In genomic region chr15:101772080-101772710, GRCm38 (mm10) we compare ENCODE assay signal across 9 mouse cellular contexts. TPM values are rescaled to one million over a fixed set of nuclear protein-coding genes. Genes with fewer than 3 reads are reported as not detected.
A peak's percentile ranks its signal among the peaks of the same experiment; 100 is the strongest.
DNase-seq lines count a peak whose midpoint lies in the region; TF ChIP-seq lines count a peak whose summit lies in the region.
"Had no signal": no experiment of that assay in that cellular context is flagged by ENCODE, and none has a peak within 500 bp of the region (broad histone marks: within the 10 kb centered on the region; RNA-seq: fewer than 3 reads in every experiment).

No protein-coding gene starts in this region.

- no peaks in the 10 kb centered on the region for H3K27me3 ChIP-seq in embryonic facial prominence, embryonic 10.5 days (replicated peaks; ENCODE audit: low read depth, poor library complexity, severe bottlenecking)
- H3K27me3 ChIP-seq: neural tube, embryonic 12.5 days had no signal

- 0 out of 2 replicates have a peak, but pooled peaks have one; percentile 12 for TF ChIP-seq CTCF in lung, adult 2 months (IDR thresholded peaks at IDR 0.05; ENCODE audit: insufficient read depth, low read length)

- peak; percentile 15 to 45 for DNase-seq in adrenal gland, postnatal 36 days
- DNase-seq in adrenal gland, adult 2 months: no peak
- no peak for DNase-seq in lung, adult 2 months
- no peak for DNase-seq in lung, postnatal 25 days (ENCODE audit: low spot score)
- peak; percentile 36 for DNase-seq in embryonic facial prominence, embryonic 10.5 days (ENCODE audit: low spot score)
- DNase-seq in kidney, postnatal 14 days: peak; percentile 10
- DNase-seq in retina, postnatal 1 day: peak; percentile 54
- DNase-seq in cerebellum, postnatal 36 days: no peak

- no peaks in the 10 kb centered on the region for H3K9me3 ChIP-seq in embryonic facial prominence, embryonic 10.5 days
- H3K9me3 ChIP-seq: neural tube, embryonic 12.5 days had no signal

- H3K4me3 ChIP-seq in lung, adult 2 months (replicated peaks; ENCODE audit: extremely low read depth, low read depth, low read length): no peak overlapping the region
- H3K4me3 ChIP-seq in embryonic facial prominence, embryonic 10.5 days: 0 out of 2 replicates have a peak overlapping the region, but pooled peaks have one; percentile 11
- H3K4me3 ChIP-seq: neural tube, embryonic 12.5 days had no signal

- no peaks in the 10 kb centered on the region for H3K36me3 ChIP-seq in embryonic facial prominence, embryonic 10.5 days (replicated peaks)
- H3K36me3 ChIP-seq: neural tube, embryonic 12.5 days had no signal

- H3K4me1 ChIP-seq in lung, adult 2 months (ENCODE audit: control insufficient read depth, insufficient read depth, low read length): no peaks in the 10 kb centered on the region
- peaks cover 17% of the 10 kb centered on the region; the same call in 1 of the 2 replicates for H3K4me1 ChIP-seq in embryonic facial prominence, embryonic 10.5 days
- H3K4me1 ChIP-seq: neural tube, embryonic 12.5 days had no signal

- H3K27ac ChIP-seq in embryonic facial prominence, embryonic 10.5 days (replicated peaks): peak overlapping the region; percentile 76
- H3K27ac ChIP-seq: neural tube, embryonic 12.5 days had no signal

- WGBS in lung, adult 2 months: 62% methylated on average over 5 of the region's 5 CpGs
- 66% methylated on average over 5 of the region's 5 CpGs for WGBS in embryonic facial prominence, embryonic 10.5 days

- TF ChIP-seq POLR2A in lung, adult 2 months (IDR thresholded peaks at IDR 0.05; ENCODE audit: borderline replicate concordance, extremely low read depth, low read depth, low read length): no peak

RNA-seq across cellular contexts. Expression of gene Krt72, which starts 14.1 kb away (rescaled TPM):
- total RNA-seq in adrenal gland, postnatal 36 days (2021): not detected
- not detected for total RNA-seq in adrenal gland, adult 2 months (2021)
- polyA plus RNA-seq in adrenal gland, adult 2 months (2012; rRNA removed): not detected in 2 replicates
- polyA plus RNA-seq in lung, adult 2 months (2012; rRNA removed): not detected in 2 replicates
- not detected in 2 replicates for polyA plus RNA-seq in embryonic facial prominence, embryonic 10.5 days (2016; fragmentation: Nextera tagmentation; extraction: Ambion mirVana)
- polyA plus RNA-seq: neural tube, embryonic 12.5 days had no signal

RNA-seq across cellular contexts. Expression of gene Krt71, which starts 29.3 kb away (rescaled TPM):
- not detected for total RNA-seq in adrenal gland, postnatal 36 days (2021)
- not detected for total RNA-seq in adrenal gland, adult 2 months (2021)
- polyA plus RNA-seq in adrenal gland, adult 2 months (2012; rRNA removed): not detected in 2 replicates
- polyA plus RNA-seq in lung, adult 2 months (2012; rRNA removed): not detected in 2 replicates
- polyA plus RNA-seq in embryonic facial prominence, embryonic 10.5 days (2016; fragmentation: Nextera tagmentation; extraction: Ambion mirVana): not detected in 2 replicates
- polyA plus RNA-seq: neural tube, embryonic 12.5 days had no signal

RNA-seq across cellular contexts. Expression of gene Krt73, which starts 30.0 kb away (rescaled TPM):
- total RNA-seq in adrenal gland, postnatal 36 days (2021): not detected
- total RNA-seq in adrenal gland, adult 2 months (2021): not detected
- polyA plus RNA-seq in adrenal gland, adult 2 months (2012; rRNA removed): not detected in 2 replicates
- not detected in 2 replicates for polyA plus RNA-seq in lung, adult 2 months (2012; rRNA removed)
- not detected in 2 replicates for polyA plus RNA-seq in embryonic facial prominence, embryonic 10.5 days (2016; fragmentation: Nextera tagmentation; extraction: Ambion mirVana)

RNA-seq across cellular contexts. Expression of gene Krt2, which starts 45.8 kb away (rescaled TPM):
- total RNA-seq in adrenal gland, postnatal 36 days (2021): not detected
- total RNA-seq in adrenal gland, adult 2 months (2021): not detected
- not detected in 2 replicates for polyA plus RNA-seq in adrenal gland, adult 2 months (2012; rRNA removed)
- polyA plus RNA-seq in lung, adult 2 months (2012; rRNA removed): not detected in 2 replicates
- polyA plus RNA-seq in embryonic facial prominence, embryonic 10.5 days (2016; fragmentation: Nextera tagmentation; extraction: Ambion mirVana): not detected in 2 replicates
- polyA plus RNA-seq: neural tube, embryonic 12.5 days had no signal

RNA-seq across cellular contexts. Expression of gene Krt5, which starts 59.5 kb away (rescaled TPM):
- not detected for total RNA-seq in adrenal gland, postnatal 36 days (2021)
- total RNA-seq in adrenal gland, adult 2 months (2021): not detected
- polyA plus RNA-seq in adrenal gland, adult 2 months (2012; rRNA removed): 0.06 TPM in 1 of 2 replicates, not detected in the other
- 0.79 and 103 TPM in 2 replicates for polyA plus RNA-seq in lung, adult 2 months (2012; rRNA removed)
- polyA plus RNA-seq in embryonic facial prominence, embryonic 10.5 days (2016; fragmentation: Nextera tagmentation; extraction: Ambion mirVana): 1.1 and 5.4 TPM in 2 replicates

Comparison
In these comparisons a context has a peak if more than half of its experiments do, and no peak if none do; other contexts are left out.
1. DNase-seq: peak in adrenal gland, postnatal 36 days (2 of 2), embryonic facial prominence, embryonic 10.5 days (single experiment), kidney, postnatal 14 days (single experiment) and retina, postnatal 1 day (single experiment); none in adrenal gland, adult 2 months (single experiment), lung, adult 2 months (single experiment), lung, postnatal 25 days (single experiment) and cerebellum, postnatal 36 days (0 of 2).